Mouse (Mus musculus): ENCODE data around the gene Olfr1347.
"Not testable (repeated sequence)": the region's sequence is repeated elsewhere in the genome, so short reads cannot be mapped to it uniquely, and the experiment has no call there.

Olfr1347 gene

GRCm38 (mm10) chr7:6499655-6500054, at the start of gene Olfr1347:
Gene Olfr1347 (minus strand): TSS chr7:6499755.
- H3K9me3 ChIP-seq (ENCODE audit: low read length), result no peaks in the 10 kb centered on the region
- no peak within 1 kb of the TSS for H3K4me3 ChIP-seq (replicated peaks; ENCODE audit: low read length)
- H3K36me3 ChIP-seq (ENCODE audit: insufficient read depth, low read length), result no peaks in the 10 kb centered on the region
- no peaks in the 10 kb centered on the region for H3K4me1 ChIP-seq (replicated peaks; ENCODE audit: low read depth, low read length)
- no peak for TF ChIP-seq CTCF (conservative IDR thresholded peaks at IDR 0.05; ENCODE audit: low read length)
- H3K27me3 ChIP-seq (ENCODE audit: insufficient read depth, low read length), result no peaks in the 10 kb centered on the region

GRCm38 (mm10) chr7:6526141-6526540, 26.6 kb upstream of the Olfr1347 start:
- Histone ChIP-seq H3K4me1 (replicated peaks; ENCODE audit: low read depth, low read length) (no peaks in the 10 kb centered on the region), H3K9me3 (ENCODE audit: low read length) (no peaks in the 10 kb centered on the region), H3K27me3 (ENCODE audit: insufficient read depth, low read length) (no peaks in the 10 kb centered on the region), H3K4me3 (replicated peaks; ENCODE audit: low read length) (no peak overlapping the region), H3K36me3 (ENCODE audit: insufficient read depth, low read length) (no peaks in the 10 kb centered on the region)
- TF ChIP-seq POU5F1 (IDR thresholded peaks at IDR 0.05; ENCODE audit: borderline replicate concordance, low read length), result no peak
- no peak for TF ChIP-seq NANOG (IDR thresholded peaks at IDR 0.05; ENCODE audit: borderline replicate concordance, low read length)
- TF ChIP-seq CTCF (conservative IDR thresholded peaks at IDR 0.05; ENCODE audit: low read length), result peak; percentile 97

GRCm38 (mm10) chr7:6525001-6525400, 25.4 kb upstream of the Olfr1347 start:
- Histone ChIP-seq H3K4me3 (replicated peaks; ENCODE audit: low read length) (no peak overlapping the region), H3K9me3 (ENCODE audit: low read length) (no peaks in the 10 kb centered on the region), H3K27me3 (ENCODE audit: insufficient read depth, low read length) (no peaks in the 10 kb centered on the region), H3K4me1 (replicated peaks; ENCODE audit: low read depth, low read length) (no peaks in the 10 kb centered on the region), H3K36me3 (ENCODE audit: insufficient read depth, low read length) (no peaks in the 10 kb centered on the region)
- TF ChIP-seq NANOG (IDR thresholded peaks at IDR 0.05; ENCODE audit: borderline replicate concordance, low read length) (no peak), POU5F1 (IDR thresholded peaks at IDR 0.05; ENCODE audit: borderline replicate concordance, low read length) (no peak), CTCF (conservative IDR thresholded peaks at IDR 0.05; ENCODE audit: low read length) (peak; percentile 97)

GRCm38 (mm10) chr7:6522850-6523249, 23.3 kb upstream of the Olfr1347 start, which contains the start of gene Olfr1349:
Gene Olfr1349 (minus strand): TSS chr7:6522950.
- Histone ChIP-seq H3K27me3 (ENCODE audit: insufficient read depth, low read length) (peaks cover 4% of the 10 kb centered on the region; the same call in 1 of the 2 replicates), H3K4me3 (replicated peaks; ENCODE audit: low read length) (no peak within 1 kb of the TSS), H3K9me3 (ENCODE audit: low read length) (no peaks in the 10 kb centered on the region), H3K36me3 (ENCODE audit: insufficient read depth, low read length) (no peaks in the 10 kb centered on the region), H3K4me1 (replicated peaks; ENCODE audit: low read depth, low read length) (no peaks in the 10 kb centered on the region)
- TF ChIP-seq POU5F1 (IDR thresholded peaks at IDR 0.05; ENCODE audit: borderline replicate concordance, low read length), result no peak
- TF ChIP-seq CTCF (conservative IDR thresholded peaks at IDR 0.05; ENCODE audit: low read length), result no peak
- TF ChIP-seq NANOG (IDR thresholded peaks at IDR 0.05; ENCODE audit: borderline replicate concordance, low read length), result no peak

- peaks cover 8% of the 10 kb centered on the region for H3K27me3 ChIP-seq (ENCODE audit: insufficient read depth, low read length)
These were observed 22.1 kb upstream of the Olfr1347 start for GRCm38 (mm10) chr7:6521666-6522065.

GRCm38 (mm10) chr7:6508648-6509047, 9.1 kb upstream of the Olfr1347 start, which contains the start of gene Olfr1348:
Gene Olfr1348 (minus strand): TSS chr7:6508748.
- Histone ChIP-seq H3K4me1 (replicated peaks; ENCODE audit: low read depth, low read length) (no peaks in the 10 kb centered on the region), H3K4me3 (replicated peaks; ENCODE audit: low read length) (no peak within 1 kb of the TSS), H3K9me3 (ENCODE audit: low read length) (no peaks in the 10 kb centered on the region), H3K27me3 (ENCODE audit: insufficient read depth, low read length) (no peaks in the 10 kb centered on the region), H3K36me3 (ENCODE audit: insufficient read depth, low read length) (no peaks in the 10 kb centered on the region)
- TF ChIP-seq CTCF (conservative IDR thresholded peaks at IDR 0.05; ENCODE audit: low read length) (no peak), NANOG (IDR thresholded peaks at IDR 0.05; ENCODE audit: borderline replicate concordance, low read length) (no peak), POU5F1 (IDR thresholded peaks at IDR 0.05; ENCODE audit: borderline replicate concordance, low read length) (no peak)

More at GRCm38 (mm10) chr7:6521666-6522065, 22.1 kb upstream of the Olfr1347 start:
- Histone ChIP-seq H3K4me3 (replicated peaks; ENCODE audit: low read length) (no peak overlapping the region), H3K4me1 (replicated peaks; ENCODE audit: low read depth, low read length) (no peaks in the 10 kb centered on the region), H3K9me3 (ENCODE audit: low read length) (no peaks in the 10 kb centered on the region), H3K36me3 (ENCODE audit: insufficient read depth, low read length) (no peaks in the 10 kb centered on the region)
- TF ChIP-seq NANOG (IDR thresholded peaks at IDR 0.05; ENCODE audit: borderline replicate concordance, low read length) (no peak), POU5F1 (IDR thresholded peaks at IDR 0.05; ENCODE audit: borderline replicate concordance, low read length) (no peak), CTCF (conservative IDR thresholded peaks at IDR 0.05; ENCODE audit: low read length) (no peak)

GRCm38 (mm10) chr7:6486841-6487240, 12.7 kb downstream of the Olfr1347 start, which contains the start of gene Olfr5:
Gene Olfr5 (minus strand): TSS chr7:6486941.
- H3K36me3 ChIP-seq (ENCODE audit: insufficient read depth, low read length), result no peaks in the 10 kb centered on the region
- no peaks in the 10 kb centered on the region for H3K4me1 ChIP-seq (replicated peaks; ENCODE audit: low read depth, low read length)
- TF ChIP-seq POU5F1 (IDR thresholded peaks at IDR 0.05; ENCODE audit: borderline replicate concordance, low read length) (no peak), CTCF (conservative IDR thresholded peaks at IDR 0.05; ENCODE audit: low read length) (no peak), NANOG (IDR thresholded peaks at IDR 0.05; ENCODE audit: borderline replicate concordance, low read length) (no peak)
- no peak within 1 kb of the TSS for H3K4me3 ChIP-seq (replicated peaks; ENCODE audit: low read length)
- H3K27me3 ChIP-seq (ENCODE audit: insufficient read depth, low read length), result no peaks in the 10 kb centered on the region; the same call in 1 of the 2 replicates
- H3K9me3 ChIP-seq (ENCODE audit: low read length), result no peaks in the 10 kb centered on the region

- not testable (repeated sequence) for H3K36me3 ChIP-seq (ENCODE audit: insufficient read depth, low read length); H3K4me1 ChIP-seq (replicated peaks; ENCODE audit: low read depth, low read length); H3K9me3 ChIP-seq (ENCODE audit: low read length); H3K4me3 ChIP-seq (replicated peaks; ENCODE audit: low read length); H3K27me3 ChIP-seq (ENCODE audit: insufficient read depth, low read length)
These were observed 21.9 kb downstream of the Olfr1347 start for GRCm38 (mm10) chr7:6477633-6478032.

- Histone ChIP-seq H3K36me3 (ENCODE audit: insufficient read depth, low read length) (no peaks in the 10 kb centered on the region), H3K4me1 (replicated peaks; ENCODE audit: low read depth, low read length) (no peaks in the 10 kb centered on the region), H3K4me3 (replicated peaks; ENCODE audit: low read length) (no peak within 1 kb of the TSS), H3K27me3 (ENCODE audit: insufficient read depth, low read length) (no peaks in the 10 kb centered on the region), H3K9me3 (ENCODE audit: low read length) (no peaks in the 10 kb centered on the region)
- no peak for TF ChIP-seq CTCF (conservative IDR thresholded peaks at IDR 0.05; ENCODE audit: low read length)
- TF ChIP-seq NANOG (IDR thresholded peaks at IDR 0.05; ENCODE audit: borderline replicate concordance, low read length), result no peak
- TF ChIP-seq POU5F1 (IDR thresholded peaks at IDR 0.05; ENCODE audit: borderline replicate concordance, low read length), result no peak
These were observed 32.6 kb downstream of the Olfr1347 start, which contains the start of gene Olfr1346 for GRCm38 (mm10) chr7:6466951-6467350. Gene Olfr1346 (plus strand): TSS chr7:6467101.
